Mouse (Mus musculus): ENCODE data around the gene Hnrnpk.
"Not testable (repeated sequence)": the region's sequence is repeated elsewhere in the genome, so short reads cannot be mapped to it uniquely, and the experiment has no call there.

Hnrnpk gene

DNA sequence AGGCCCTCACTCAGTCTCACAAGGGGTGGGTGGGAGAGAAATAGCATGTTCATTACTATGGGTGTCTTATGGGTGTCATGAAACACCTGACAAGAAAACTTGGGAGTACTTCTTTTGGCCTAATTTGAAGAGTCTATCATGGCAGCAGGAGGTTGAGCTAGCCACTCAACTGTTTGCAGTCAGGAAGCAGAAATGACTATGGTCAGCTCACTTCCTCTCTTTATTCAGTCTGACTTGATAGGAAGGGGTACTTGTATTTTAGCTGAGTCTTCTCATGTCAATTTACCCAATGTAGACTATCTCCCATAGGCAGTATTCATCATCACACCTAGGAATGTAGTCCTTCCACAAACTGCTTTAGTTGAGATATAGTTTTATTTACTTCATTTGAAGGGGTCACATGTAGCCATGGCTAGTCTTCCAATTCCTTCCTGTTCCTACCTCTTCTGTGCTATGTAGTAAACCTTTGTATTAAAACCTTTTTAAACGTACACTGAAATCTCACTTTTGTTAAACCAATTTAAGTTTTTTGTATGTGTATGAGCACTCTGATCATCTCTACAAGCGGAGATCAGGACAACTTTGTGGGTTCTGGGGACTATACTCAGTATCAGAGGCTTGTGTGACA lies 13.7 kb downstream of the Hnrnpk start:
- DNase-seq (ENCODE audit: low spot score in 2 of 2), result no peak

DNA sequence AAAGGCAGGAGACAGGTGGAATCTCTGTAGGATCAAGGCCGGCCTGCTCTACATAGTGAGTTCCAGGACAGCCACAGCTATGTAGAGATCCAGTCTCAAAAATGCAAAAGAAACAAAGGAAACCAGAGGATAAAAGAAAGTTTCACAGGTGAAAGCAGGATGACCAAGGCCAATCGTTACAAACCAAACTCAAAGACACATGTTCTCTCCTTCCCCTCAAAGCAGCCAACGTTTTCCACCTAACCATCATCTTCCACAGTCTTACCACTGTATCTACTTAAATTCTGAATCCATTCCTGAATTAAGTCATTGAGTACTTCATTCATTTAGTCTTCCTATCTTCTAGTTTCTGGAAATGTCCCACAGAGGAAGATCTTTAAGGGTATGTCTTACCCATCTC lies 14.8 kb downstream of the Hnrnpk start:
- no peak for DNase-seq (ENCODE audit: low spot score in 2 of 2)

DNA sequence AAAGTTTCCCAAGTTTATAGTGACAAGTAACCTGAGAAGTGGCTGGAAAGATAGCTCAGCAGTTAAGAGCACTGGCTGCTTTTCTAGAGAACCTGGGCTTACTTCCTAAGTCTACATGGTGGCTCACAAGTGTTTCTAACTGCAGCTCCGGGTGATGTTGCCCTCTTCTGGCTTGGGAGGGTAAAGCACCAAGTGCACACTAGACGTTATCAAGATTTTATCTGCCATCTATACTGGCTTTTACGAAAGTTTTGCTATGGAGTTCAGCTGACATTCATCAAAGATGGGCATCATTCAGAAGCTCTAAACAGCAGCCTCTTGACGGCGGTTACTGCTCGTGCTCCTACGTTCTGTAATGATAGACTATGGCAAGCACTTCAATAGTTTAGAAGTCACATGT lies 15.2 kb downstream of the Hnrnpk start:
- peak in 1 of 2 experiments; percentile 79 for DNase-seq (ENCODE audit: low spot score in 2 of 2)

DNA sequence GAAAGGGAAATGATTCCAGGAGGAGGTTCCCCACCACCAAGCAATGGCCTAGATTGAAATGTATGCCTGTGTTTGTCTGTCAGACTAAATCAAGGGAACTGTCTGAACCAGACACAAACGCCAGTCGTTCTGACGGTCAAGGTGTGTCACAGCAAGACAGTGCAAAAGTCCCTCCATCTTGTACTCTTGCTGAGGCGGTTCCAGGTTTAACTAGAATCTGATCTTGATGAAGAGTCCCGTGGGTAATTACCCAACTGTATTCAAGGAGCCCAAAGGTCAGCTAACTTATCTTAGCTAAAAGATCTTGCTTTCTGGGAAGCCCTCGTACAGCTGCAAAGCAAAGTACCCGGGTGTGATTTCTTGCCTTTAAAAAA lies 17.6 kb downstream of the Hnrnpk start:
- DNase-seq (ENCODE audit: low spot score in 2 of 2), result no peak

DNA sequence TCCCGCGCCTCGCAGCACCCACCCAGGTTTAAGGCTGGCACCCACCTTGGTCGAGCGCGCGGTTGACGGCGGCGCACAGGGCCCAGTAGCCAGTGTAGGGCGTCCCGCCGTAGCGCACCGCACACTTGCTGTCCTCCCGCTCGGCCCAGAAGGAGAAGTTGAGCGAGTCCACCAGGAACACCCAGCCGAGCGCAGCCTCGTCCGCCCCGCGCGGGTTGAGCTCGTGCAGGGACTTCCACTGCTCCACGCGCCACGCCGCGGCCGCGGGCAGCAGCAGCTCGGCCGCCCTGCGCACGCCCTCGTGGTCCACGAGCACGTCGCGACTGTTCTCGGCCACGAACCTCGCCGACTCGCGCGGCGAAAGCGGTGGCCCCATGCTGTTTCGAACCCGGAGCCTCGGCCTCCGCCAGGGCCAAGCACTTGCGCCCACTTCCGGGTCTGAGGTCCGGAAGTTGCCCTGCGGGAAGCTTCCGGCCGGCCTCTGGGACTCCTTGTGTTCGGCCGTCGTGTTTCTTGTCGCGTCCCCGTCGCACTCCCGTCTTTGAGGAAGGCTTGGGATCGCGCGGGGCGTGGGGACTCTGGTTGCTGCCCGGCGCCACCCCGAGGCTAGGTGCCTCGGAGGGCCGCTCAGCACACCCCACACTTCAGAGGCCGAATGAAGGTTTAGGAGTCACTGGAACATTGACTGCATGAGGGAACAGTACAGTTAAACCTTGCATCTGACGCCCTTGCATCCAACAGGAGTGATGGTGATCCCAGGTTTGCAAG lies 18.2 kb downstream of the Hnrnpk start, which contains the start of gene 2210016F16Rik:
Gene 2210016F16Rik (minus strand): TSS at position 447 of the 768 bp plus-strand sequence.
- peak in 1 of 2 experiments; percentile 35 for DNase-seq (ENCODE audit: low spot score in 2 of 2)

DNA sequence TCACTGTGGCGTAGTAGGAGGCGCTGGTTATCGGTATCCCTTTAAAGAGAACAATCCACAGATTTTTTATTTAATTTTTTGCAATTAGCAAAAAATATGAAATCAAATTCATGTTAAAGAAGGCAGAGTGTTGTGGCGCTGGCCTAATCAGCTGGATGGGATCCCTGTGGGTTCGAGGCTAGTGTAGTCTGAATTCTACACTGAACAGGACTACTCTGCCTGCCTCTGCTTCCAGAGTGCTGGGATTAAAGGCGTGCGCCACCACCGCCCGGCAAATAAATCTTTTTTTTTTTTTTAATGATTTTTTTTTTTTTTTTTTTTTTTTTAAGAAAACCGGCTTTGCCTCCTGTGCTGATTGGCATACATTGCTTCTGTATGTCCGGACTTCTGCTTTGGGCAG lies 18.8 kb downstream of the Hnrnpk start:
- no peak for DNase-seq (ENCODE audit: low spot score in 2 of 2)

DNA sequence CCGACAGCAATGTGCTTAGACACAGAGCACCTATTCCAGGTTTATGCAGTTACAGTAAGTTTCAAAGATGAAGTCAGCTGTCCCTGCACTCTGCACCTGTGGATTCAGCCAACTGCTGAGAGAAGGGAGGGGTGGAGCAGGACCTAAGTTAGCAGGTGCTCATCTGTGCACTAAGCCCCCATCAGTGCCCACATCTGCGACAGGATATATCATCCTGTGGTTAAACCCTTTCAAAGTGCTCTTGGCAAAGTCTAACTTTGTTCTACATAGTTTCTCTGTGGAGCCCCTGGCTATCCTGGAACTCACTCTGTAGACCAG lies 30.0 kb downstream of the Hnrnpk start:
- DNase-seq (ENCODE audit: low spot score in 2 of 2), result no peak

DNA sequence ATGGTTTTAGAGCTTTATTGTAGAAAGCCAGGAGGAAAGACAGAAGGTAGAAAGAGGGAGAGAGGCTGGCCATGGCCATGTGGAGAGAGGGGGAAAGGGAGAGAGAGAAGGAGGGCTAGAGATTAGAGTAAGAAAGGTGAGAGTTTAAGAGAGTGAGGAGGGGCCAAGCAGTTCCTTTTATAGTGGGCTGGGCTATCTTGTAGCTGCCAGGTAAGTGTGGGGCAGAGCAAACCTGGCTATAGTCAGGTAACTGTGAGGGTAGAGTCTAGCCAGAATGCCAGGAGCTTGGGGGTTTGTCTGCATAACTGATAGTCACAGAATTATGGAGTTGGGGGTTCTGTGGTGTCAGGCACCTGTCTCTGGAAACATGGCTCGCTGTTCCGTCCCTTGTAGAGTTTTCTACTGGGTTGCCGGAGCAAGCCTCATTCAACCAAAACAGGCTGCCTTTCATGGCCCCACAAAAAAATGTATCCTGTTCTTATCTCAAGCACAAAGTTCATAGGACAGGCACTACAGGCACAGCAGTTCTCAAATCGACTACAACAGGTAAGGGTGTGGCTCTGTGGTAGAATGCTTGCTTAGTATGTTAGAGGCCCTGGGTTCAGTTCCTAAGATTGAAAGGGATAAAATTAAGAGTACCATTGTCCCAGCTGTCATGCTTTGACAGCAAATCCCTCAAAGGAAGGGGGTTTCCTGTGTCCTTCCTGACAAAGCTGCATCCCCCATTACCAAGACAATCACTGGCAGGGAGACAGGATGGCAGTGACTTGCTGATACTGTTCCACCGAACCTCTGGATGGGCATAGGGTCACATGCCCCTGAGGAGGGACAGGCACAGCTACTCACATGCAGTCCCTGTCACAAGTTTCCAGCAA lies 30.6 kb downstream of the Hnrnpk start:
- no peak for DNase-seq (ENCODE audit: low spot score in 2 of 2)

DNA sequence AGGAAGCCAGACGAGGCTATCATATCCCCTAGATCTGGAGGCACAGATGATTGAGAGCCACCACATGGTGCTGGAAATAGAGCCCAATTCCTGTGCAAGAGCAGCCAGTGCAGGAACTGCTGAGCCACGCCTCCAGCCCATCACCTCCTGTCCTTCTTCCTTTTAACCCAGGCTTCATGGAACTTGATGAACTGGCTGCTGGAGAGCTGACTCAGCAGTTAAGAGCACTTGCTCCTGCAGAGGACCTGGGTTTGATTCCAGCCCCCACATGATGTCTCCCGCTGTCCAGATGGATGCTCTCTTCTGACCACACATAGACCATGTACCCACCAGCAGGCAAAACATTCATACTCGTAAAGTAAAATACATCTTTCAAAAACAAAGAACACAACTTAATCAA lies 34.3 kb downstream of the Hnrnpk start:
- no peak for DNase-seq (ENCODE audit: low spot score in 2 of 2)

DNA sequence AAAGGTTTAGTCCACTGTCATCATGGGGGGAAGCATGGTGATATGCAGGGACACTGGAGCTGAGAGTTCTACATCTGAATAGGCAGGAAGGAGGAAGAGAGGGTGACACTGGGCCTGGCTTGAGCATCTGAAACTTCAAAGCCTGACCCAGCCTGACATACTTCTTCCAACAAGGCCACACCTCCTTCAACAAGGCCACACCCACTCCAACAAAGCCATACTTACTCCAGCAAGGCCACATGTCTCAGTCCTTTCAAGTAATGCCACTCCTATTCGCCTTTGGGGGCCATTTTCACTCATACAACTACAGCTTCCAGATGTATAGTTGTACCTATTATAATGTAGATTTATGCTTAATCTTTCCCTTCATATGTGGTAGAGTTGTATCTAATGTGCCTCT lies 35.5 kb downstream of the Hnrnpk start:
- DNase-seq (ENCODE audit: low spot score in 2 of 2), result no peak

DNA sequence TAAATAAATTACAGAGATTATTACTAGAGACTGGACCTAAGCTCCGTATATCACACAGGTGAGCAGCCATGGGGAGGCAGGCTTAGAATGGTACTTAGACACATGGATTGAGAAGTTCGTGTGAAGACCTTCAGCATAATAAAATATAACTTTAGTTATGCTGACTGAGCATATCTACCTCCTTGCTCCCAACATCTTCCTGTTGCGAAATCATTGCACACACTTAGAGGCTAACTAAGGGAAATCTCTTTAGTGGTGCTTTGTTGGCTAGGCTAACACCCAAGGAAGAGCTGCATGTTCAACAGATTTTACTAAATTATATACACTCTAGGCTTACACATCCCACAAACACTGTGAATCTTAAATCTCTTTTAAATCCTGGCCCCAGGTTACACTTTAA lies 36.8 kb downstream of the Hnrnpk start:
- DNase-seq (ENCODE audit: low spot score in 2 of 2), result no peak

DNA sequence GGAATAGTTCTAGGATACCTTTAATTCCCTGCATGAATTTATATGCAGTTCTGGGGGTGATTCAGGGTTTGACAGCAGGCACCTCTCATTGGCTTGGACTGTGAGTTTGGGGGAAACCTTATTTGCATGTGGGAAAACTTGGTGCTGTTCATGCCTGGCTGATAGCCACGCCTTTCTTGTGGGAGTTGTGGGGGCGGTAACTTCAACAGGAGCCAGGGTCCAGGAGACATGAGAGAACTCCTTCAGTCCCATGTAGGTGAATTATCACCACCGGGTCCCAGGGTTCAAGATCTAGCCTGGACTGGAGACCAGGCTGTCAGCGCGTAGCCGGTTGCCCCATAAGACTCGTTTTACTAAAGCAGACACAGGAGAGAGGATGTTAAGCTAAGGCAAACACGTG lies 38.0 kb downstream of the Hnrnpk start:
- not testable (repeated sequence) for DNase-seq (ENCODE audit: low spot score in 2 of 2)

DNA sequence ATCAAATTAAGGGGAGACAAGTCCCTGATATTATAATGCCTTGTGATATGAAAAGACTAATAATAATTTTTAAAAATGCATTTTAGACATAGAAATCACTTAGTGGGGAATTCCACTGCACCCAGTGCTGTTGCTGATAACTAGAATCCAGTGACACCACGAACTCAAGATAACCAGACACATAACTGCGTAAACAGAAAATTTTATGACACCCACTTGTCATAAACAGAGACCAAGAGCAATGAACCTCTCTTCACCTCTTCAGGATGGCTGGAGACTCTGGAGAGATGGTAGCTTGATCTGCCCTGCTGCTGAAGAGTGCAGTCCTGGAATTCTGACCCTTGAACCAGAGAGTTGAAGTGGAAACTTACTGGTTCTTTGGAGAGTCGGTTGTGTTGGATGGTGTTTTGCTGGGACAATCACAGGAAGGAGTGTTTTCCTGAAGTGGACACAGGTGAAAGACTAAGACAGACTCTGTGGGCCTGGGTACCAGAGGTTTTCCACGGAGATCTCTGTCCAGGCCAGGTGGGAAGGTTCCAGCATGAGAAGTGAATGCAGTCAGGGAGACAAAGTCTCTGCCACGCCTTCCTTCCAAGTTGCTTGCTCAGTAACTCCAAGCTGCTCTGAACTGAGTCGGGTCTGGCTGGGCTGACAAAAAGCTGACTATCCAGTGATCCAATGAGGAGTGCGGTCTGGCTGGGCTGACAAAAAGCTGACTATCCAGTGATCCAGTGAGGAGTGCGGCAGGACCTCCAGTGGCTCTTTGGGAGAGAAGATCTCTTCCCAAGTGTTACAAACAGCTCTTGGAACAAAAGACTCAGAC lies 38.6 kb downstream of the Hnrnpk start:
- DNase-seq (ENCODE audit: low spot score in 2 of 2), result no peak

DNA sequence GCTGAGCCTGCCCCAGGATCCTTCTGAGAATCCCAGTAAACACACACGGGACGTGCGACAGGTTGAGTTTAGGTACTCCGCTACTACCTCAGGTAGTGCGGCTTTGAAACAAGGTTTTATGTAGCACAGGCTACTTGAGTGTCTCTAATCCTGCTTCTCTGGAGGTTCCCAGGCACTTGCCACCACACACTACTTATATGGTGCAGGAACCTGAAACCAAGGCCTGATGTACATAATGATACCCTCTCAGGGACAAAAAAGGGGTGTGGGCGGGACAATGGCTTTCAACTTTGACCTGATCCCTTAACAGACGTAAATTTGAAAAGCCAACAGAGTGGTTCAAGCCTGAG lies 43.9 kb downstream of the Hnrnpk start:
- DNase-seq (ENCODE audit: low spot score in 2 of 2), result no peak

DNA sequence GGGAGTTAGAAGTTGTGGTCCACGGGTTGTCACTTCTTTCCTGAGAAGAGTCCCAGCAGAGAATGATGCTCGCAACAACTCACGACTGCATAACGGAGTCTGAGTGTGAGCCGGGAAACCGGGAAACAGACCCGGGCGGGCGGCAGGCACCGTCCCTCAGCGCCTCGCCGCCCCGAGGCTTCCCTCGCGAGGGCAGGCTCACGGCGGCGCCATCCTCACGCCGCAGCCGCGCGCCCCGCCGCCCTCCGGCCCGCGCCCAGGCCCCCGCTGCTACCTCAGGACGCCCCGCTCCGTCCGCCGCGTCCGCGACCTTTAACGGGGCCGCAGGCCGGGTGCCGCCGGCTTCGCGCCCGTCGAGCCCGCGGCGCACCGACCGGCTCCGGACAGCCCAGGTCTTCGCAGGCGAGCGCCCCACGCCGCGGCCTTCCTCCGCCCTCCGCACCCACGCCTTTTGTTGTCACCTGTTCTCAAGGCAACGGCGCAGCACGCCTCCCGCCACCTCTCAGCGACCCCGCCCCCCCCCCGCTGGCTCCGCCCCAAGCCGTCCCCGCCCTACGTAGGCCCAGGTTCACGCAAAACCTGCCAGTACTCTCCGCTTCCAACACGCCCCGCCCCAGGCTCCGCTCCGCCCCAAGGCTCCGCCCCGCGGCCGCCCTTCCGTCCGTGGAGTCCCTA lies 44.4 kb downstream of the Hnrnpk start, which contains the start of gene Kif27:
Gene Kif27 (minus strand): TSS at position 494 of the 675 bp plus-strand sequence.
- DNase-seq (ENCODE audit: low spot score in 2 of 2), result peak; percentile 19 to 55

DNA sequence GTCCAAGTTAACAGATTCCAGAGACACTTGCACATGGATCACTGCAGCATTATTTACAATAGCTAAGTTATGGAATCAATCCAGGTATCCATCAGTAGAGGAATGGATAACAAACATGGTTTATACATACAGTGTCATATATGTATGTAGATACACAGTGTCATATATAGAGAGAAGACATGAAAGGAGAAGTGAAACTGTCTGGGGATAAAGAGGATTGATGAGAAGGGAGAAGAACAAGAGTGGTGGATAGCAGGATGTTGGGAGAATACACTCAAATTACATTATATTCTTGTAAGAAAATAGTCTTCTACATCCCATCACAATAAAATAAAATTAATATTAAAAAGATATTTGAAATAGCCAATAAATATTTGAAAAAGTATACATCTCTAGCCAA lies 50.1 kb downstream of the Hnrnpk start:
- DNase-seq (ENCODE audit: low spot score in 2 of 2), result no peak

DNA sequence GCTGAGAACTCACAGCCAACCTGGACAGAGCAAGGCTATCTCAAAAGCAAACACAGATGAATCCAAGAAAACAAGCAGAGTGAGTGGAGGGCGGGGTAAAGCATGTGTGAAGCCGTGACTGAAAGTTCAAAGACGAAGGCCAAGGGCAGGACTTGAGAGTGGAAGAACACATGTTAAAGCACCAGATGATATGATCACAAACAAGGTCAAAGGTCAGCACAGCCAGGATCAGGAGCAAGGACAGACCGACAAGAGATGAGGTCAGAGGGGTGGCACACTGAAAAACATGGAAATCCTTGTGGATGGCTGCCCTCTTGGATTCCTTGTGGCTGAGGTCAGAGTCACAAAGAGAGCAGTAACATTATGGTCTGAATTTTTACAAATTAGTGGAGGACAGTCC lies 52.5 kb downstream of the Hnrnpk start:
- DNase-seq (ENCODE audit: low spot score in 2 of 2), result no peak

DNA sequence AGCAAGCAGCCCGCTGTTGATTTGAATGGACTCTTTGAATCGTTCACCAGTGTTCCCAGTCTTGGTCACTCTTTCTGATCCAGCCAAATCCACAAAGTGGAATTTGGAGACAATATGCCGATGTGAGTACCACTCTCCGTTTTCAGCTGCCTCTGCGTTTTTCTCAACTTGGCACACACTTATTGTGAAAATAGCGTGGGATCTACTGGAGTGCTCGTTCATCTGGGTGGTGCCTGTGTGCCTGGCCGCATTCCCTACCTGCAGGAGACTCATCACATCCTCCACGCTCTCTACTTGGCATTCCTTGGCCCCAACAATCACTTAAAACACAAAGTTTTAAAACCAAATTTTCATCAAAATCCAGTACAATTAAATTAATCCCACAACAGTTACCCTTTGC lies 58.6 kb downstream of the Hnrnpk start:
- peak in 1 of 2 experiments; percentile 22 for DNase-seq (ENCODE audit: low spot score in 2 of 2)

Measured in left cerebral cortex, adult 9 months (tissue).